Mouse (Mus musculus) granulocyte monocyte progenitor cell, adult 5-6 weeks (primary cell): Measurements from ENCODE around the gene Pappa. TPM values are rescaled to one million over a fixed set of nuclear protein-coding genes. Genes with fewer than 3 reads are reported as not detected.
A peak's percentile ranks its signal among the peaks of the same experiment; 100 is the strongest.

ENCODE experiments used
- ATAC-seq: replicated peaks from 2 replicates; pipeline ENCODE4 v1.8.0; 2016; ENCODE audit warnings: mild to moderate bottlenecking, moderate TSS enrichment, inconsistent platforms; ENCODE audit not compliant: poor library complexity, severe bottlenecking
- total RNA-seq, 2 experiments: library from RNA; stranded (forward) in 1 of 2; stranded (reverse) in 1 of 2; fragments of 200-712, 200-1000 nt in 1 of 2; fragments of >200 nt in 1 of 2; fragmentation: Nextera tagmentation in 1 of 2; gene quantifications; 2 replicates each; pipeline ENCODE4 v1.2.3; 2014 to 2017

The Pappa gene
- total RNA-seq, 2 experiments from 2014 or later = not detected

DNA sequence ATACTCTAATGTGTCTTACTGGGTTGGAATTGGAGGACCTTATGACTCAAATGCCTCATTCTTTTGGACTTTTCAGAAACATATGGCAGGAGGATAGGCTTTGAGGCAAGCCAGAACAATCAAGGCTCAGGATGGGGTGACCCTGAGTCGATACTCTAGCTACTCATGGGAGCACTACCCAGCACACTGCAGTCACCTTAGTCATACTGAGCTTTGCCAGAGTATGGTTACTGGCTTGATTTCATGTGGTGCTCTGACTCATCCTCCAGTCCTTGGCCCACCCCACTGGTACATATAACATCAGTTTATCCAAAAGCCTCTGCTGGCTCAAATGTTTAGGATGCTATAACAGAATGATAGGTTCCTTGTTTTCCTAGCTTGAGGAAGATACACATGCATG, 130.1 kb downstream of the Pappa start:
- ATAC-seq = no peak

DNA sequence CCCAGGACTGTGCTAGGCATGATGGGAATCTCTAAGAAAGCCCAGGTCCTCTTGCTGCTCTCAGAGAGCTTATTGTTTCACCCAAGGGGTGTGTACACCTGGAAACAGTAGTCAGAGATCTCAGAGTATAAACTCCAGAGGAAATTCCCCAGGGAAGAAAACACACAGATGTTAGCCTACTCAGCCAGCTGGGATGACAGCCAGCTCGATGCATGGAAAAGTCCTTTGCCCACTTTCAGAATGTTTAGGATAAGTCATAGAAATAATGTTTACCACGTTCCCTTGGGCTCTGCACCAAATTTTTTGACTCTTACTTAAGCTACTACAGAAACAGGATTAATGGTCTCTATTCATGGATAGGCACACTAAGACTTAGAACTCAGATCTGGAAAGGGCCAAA, 143.1 kb downstream of the Pappa start:
- no peak for ATAC-seq

DNA sequence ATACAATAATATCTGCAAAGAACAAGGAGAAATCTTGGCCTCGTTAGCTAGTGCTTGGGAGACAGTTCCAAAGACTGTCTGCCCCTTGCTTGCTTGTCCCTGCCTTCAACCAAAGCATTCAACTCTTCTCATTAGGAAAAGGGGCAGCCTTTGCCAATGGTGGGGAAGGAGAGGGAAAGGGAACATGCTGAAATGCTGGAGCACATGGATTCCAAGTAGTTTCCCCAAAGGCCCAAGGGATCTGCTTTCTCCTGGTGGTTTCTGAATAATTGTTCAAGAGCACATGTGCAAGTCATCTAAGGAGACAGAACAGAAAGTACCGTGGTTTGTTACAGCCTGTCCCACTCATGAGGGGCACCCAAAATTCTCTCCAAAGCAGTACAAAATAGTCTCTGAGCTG, 146.0 kb downstream of the Pappa start:
- ATAC-seq = no peak

DNA sequence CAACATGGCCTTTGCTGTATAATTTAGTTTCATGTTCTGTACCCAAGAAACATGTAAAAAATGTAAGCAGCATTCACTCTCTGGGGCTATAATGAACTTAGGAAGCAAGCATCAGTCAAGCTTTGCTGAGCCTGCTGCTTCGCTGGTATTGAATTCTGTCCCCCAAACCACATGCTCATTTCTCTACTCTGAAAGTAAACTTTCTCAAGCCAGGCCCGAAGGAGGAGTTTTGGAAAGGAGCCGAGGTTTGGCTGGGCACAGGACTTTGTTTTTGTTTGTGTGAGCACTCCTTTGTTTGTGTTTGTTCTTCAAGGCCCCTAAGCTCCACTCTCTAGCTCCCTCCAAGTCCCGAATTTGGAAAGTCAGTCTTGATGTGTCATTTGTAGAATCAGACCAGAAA, 148.3 kb downstream of the Pappa start:
- ATAC-seq = no peak

DNA sequence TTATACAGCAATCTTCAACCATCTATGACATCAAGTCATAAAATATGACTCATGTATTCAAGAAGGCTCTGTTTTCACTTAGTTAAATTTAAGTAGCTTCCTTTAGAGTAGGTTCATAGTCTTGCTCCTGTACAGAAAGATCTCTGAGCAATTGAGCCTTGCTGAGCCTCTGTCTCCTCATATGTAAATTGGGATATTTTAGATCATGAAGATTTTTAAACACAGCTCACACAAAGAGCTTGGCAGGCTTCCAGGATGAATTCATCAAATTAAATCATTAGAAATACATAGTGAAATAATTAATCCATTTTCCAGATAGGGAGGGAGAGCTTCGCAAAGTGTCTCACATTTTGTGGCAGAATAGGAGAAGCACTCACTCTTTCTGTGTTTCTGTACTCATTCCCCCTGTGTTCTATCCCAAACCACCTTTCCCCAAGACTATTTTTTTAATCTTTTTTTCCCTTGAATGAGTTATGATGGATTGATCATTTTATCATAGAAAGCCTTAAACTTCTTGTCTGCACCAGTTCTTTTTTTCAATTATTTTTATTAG, 149.4 kb downstream of the Pappa start:
- no peak for ATAC-seq

DNA sequence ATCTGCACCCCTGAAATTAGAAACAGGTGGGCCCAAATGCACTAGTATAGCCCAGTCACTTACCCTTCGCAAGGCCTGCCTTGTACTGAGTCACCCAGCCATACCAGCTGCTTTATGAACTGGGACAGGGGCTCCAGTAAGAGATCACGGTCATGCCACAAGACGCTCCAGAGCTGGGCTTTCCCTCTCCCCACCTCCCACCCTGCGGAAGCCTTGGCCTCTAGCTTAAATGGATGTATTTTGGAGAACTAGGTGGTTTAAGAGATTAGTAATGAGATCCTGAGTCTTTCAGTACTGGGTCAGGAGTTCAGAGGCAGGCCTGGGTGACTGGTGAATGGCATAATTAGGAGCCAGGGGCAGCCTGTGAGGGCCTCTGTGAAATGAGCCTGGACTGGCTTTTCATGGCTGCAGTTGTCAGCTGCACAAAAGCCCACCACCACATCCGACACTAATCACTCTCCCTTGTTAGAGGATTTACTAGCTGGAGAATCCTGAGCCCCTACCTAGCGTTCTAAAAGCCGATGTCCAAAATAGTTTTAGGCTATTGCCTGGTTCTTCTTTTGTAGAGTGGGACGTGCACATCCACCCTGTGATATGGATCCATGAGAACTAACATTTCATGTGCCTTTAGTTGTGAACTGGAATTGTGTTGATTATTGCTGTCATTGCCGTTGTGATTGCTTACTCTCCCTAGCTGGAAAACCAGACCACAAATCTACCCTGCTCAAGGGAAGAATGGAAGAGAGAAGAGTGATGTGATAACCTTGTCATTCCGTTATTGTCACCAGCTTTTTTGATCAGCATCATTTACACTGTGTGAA, 154.7 kb downstream of the Pappa start:
- ATAC-seq = no peak

DNA sequence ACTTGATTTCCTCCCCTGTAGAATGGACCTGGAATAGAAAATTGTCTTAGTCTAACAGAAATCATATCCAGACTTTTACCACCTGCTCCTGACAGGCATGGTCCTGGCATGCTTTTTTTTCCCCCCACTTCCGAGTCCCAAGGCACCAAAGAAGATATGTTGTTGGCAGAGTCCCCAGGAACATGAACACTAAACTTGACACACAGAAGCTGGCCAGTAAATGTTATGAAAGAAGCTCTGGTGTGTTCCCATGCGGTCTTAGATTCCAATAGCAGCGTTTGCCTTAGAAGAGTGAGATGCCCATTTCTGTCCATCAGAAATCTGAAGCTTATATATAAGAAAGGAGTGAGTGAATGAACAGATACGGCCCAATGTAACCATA, 155.3 kb downstream of the Pappa start:
- no peak for ATAC-seq

DNA sequence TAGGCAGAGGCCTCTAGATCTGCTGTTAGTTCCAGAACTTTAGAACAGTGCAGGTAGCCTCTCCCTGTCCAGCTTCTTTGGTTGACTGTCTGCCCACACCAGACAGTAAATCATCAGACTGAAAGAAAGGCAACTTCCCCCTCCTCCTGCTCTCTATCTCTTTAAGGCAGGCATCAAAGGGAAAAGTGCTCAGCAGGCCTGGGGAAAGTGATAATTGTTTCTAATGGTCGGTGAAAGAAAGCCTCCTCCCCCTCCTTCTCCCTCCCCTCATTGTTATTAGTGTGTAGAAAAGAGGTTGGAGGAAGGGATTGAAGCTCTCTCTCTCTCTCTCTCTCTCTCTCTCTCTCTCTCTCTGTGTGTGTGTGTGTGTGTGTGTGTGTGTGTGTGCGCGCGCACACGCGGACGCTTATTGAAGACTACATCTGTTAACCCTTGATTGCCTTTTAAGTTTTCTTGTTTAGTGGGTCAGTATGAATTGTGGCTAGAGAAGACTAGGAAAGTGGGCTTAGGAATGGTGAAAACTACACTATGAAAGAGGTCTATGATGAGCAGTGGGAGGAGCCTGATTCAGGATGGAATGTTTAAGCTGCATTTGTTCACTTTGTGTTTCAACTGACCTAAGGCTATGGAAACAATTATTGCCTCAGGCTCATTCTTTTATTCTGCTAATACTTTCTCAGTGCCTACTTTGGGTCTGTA, 156.2 kb downstream of the Pappa start:
- ATAC-seq = no peak

DNA sequence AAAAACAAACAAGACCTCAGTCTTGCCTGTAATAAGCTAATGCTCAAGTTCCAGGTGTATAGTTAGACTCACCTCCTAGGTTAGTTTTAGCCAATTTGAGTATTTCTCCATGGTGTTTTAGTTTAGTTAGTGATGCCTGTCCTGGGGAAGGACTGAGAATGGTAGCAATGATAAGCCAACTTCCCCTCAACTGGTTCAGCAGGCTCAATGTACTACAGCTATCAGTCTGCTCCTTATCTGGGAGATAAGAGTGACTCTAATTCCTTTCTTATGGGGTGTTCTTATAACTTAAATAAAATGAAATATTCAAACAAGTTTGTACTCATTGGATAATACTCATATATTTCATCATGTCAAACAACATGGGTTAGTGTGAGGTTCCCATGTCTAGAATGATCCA, 156.9 kb downstream of the Pappa start:
- ATAC-seq = no peak

DNA sequence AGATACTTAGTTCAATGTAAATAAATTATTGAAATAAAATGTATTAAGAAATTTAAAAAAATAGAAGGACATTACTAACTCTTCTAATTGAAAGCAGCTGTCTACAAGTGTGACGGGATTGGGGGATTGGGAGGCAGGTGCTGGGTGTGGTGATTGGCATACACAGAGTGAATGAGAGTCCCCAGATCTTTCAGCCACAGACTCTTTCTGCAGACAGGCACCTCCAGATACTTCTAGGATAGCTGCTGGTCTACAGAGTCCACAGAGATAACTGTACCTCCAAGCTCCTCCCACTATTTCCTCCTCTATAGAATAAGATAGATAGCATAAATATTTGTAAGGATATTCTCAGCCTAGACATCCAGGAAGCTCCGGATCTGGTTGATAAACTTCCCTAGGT, 159.6 kb downstream of the Pappa start:
- ATAC-seq = no peak

DNA sequence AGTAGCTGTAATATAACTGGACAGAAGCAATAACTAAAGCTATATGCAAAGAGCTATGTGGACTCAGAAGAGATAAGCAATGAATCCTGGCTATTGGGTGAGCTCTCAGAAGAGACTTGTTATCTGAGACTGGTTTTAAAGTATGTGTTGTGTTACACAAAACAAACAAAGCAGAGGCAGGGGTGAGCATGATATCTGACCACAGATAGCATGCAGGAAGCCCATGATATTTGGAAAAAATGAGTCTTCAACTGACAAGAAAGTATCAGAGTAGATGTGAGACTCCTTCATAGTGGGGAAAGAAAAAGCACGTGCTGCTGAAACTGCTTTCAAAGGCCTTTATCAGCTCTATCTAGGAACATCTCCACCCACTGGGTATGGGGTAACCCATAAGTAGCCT, 161.2 kb downstream of the Pappa start:
- ATAC-seq = no peak

DNA sequence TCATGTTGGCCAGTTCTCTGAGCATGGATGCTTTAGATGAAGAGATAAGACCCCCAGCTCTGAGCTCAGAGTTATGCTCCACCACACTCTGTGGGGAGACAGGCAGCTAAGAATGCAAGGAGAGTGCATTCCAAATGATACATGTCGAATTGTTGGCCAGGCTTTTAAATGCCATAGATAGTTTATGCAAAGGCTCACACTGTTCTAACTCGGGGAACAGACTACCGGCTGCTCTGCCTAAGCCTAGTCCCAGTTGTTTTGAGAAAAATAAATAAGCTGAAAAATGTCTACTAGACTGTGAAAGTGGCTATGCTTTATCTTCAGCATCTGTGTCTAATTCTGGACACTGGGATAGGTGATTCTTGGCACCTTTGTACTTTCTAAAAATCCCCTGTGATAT, 165.3 kb downstream of the Pappa start:
- ATAC-seq = no peak

DNA sequence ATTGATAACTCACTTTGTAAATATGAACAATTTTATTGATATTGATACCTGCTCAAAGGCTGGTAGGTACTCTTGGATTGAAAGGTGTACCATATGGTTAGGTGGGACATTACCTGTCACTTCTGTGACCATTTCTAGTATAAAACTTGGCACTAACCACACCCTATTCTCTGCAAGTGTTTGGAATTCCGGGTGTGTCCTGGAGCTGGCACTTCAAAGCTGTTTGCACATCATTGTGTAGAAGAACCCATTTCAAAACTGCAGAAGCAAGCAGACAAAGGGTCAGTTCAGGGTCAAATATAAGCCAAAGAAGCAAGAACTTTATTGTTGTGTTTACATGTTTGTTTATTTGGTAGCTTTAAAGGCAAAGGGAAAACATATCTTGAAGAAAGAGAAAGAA, 171.8 kb downstream of the Pappa start:
- no peak for ATAC-seq

DNA sequence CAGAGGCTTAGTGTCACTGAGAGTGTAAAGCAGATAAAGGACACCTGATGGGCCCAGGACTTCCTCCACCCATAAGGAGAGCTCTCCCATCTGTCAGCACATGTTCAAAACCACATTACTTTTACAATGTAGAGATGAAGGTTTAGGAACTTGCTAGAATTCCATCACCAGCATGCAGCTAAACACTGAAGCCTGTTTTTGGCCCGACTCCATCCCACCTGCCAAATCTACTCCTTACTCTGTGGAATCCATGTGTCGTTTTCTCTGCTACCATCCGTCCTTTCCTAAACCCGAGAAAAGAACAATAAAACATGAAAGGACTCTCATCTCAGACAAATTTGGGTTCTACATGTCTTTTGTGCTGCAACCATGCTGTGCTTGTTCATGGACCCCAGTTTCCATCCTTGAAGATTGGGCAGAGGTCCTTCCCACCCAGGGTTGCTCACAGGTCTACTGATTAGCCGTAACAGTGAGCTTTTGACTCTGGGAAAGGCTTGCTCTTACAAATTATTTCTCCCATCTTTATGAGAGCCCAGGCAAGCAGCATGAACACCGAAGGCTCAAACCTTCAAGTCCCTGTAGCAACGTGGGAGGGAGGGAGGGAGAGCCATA, 172.5 kb downstream of the Pappa start:
- ATAC-seq = no peak

DNA sequence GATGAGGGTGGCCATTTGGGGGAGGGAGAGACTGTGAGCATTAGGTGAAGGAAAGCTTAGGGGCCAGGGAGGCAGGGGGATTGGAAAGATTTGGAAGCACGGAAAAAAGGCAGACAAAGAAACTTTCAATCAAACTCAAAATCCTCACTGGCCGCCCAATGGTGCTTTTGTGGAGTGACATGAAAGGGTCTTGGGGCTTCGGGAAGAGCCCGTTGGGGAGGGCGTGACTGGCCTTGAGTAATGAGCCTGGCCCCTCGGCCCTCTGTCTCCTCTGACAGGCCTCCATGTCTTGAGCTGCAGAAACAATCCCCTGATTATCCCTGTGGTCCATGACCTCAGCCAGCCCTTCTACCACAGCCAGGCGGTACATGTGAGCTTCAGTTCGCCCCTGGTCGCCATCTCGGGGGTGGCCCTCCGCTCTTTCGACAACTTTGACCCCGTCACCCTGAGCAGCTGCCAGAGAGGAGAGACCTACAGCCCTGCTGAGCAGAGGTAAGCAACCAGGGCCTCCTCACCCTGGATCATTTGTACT, 173.1 kb downstream of the Pappa start:
- no peak for ATAC-seq

DNA sequence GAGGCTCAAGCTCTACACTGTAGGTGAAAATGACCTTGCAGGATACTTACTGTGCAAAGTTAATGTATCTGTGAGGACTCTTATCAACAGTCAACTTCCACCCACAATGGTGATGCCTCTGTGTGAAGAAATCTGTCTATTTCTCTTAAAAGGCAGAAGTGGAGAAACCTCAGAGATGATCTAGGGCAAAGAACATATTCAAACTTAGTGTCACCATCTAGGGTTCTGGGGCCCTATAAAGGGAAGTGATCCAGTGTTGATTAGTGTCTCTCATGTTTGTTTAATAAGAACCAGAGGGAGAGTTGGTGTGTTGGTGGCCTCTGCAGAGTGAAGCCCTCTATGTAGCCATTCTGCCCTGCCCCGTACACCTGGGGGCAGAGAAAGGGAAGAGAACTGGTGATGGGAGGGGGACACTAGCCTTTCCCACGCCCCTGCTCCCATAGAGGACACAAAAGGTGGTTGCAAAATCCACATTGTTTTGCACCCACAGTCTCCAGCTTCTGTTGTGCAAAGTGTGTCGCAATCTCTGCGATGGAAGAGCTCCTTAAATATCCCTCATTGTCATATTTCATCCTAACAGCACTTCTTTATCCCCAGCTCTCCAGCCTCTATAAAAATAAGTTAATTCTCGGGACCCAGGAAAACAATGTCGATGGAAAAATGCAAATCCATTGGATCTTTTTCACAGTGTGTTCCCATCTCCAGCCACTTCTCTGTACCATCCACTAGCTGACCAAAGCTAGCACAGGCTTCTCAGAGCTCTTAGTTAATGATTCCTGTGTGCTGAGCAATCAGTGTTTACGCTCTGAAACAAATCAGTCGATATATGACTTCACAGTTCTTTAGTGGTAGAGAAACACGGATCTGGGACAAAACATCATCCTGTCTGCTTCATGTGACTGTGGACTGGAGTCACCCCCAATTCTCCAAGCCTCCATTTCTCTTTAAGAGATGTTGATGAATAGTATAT, 174.5 kb downstream of the Pappa start:
- ATAC-seq = peak; percentile 68

DNA sequence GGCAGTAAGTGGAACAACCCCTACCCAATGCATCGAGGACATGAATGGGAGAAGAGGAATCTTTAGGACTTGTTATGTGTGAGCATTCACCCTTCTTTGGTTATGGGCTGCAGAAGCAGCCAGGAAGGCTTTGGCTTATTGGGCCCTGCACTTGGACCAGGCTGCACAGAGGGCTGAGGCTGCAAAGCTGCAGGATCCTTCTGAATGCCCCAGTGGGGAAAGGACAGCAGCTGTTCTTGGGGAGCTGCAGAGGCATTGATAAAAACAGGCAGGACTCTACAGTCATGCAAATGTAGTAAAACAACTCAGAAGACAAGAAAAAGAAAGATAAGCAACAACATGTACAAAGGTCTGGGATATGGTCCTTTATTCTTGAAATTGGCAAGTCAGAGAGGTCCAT, 175.4 kb downstream of the Pappa start:
- ATAC-seq = no peak

DNA sequence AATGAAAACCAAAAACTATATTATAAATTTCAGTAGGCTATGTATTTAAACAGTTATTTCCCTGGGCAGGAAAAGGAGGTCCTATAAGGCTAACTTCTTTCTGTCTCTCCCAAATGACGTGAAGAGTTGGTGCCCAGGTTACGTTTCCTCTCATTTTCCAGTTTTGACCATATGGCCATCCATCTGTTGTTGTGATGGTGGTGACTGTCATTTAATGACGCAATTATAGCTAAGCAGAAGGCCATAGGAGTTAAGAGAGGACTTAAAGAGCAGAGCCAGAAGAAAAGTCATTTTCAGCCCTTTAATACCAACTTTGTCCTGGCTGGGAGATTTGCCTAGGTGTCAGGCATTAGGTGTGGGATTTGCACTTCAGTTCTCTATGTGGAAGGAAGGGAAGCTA, 176.5 kb downstream of the Pappa start:
- ATAC-seq = no peak

DNA sequence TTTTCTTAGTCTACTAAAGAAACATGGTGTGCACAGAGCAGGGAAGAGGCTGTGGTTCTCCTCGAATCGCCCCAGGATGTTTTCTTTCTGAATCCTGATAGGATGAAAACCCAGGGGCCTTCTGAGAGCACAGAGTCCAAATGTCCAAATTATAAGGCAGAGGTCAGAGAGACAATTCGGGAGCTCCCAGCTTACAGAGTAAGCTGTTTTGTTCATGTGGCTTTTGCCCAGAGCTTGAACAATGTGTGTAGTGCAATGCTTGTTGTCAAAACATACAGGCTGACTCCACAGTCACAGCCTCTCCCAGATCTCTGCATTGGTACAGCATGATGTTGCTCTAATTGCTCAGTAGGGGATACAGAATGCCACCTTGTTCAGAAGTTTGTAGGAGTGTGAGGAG, 178.7 kb downstream of the Pappa start:
- no peak for ATAC-seq
